Mouse (Mus musculus): Measurements from ENCODE around the gene Phldb1. TPM values are rescaled to one million over a fixed set of nuclear protein-coding genes. Genes with fewer than 3 reads are reported as not detected.

The Phldb1 gene
- polyA plus RNA-seq, 1 experiment from 2014 or later, result 32.8 TPM

DNA sequence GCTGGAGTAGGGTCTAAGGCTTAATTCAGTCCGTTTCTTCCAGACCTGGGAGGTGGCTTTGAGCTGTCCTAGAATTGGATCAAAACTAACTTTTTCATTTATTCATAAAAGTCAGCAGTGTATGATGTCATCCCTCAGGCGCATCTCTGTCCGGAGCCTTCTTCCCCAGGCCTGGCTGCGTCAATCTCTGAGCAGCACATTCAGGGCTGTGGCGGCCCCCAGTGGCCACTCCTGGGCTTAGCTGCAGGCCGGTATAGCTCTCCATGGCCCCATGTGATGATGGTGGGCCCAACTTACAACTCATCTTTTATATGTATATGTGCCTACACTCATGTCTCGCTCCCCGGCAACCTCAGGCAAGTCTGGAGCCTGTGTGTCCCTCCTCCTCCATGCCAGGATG lies 83.0 kb downstream of the Phldb1 start:
- peak; percentile 77 for ATAC-seq (ENCODE audit: low FRiP score)
- 11% methylated on average over 8 of the region's 8 CpGs for WGBS
- peak; percentile 91 for DNase-seq (ENCODE audit: low spot score, missing footprints)
- Histone ChIP-seq H3K4me3 (ENCODE audit: low read depth, low read length) (no peak overlapping the region), H3K27ac (ENCODE audit: low read depth, low read length) (no peak overlapping the region), H3K9ac (ENCODE audit: low read length) (no peak overlapping the region), H3K27me3 (ENCODE audit: control insufficient read depth, insufficient read depth, low read length) (no peaks in the 10 kb centered on the region), H3K36me3 (ENCODE audit: control insufficient read depth, insufficient read depth, low read length) (no peaks in the 10 kb centered on the region), H3K9me3 (ENCODE audit: control insufficient read depth, low read length) (no peaks in the 10 kb centered on the region), H3K4me2 (no peak overlapping the region), H3K4me1 (ENCODE audit: control insufficient read depth, insufficient read depth, low read length) (0 out of 2 replicates have a peak, but pooled peaks cover 2% of the 10 kb centered on the region)

GRCm38 (mm10) chr9:44648881-44649281 lies 86.1 kb downstream of the Phldb1 start:
- H3K4me1 ChIP-seq (ENCODE audit: control insufficient read depth, insufficient read depth, low read length), result no peaks in the 10 kb centered on the region
- no peak overlapping the region for H3K4me2 ChIP-seq
- no peak overlapping the region for H3K27ac ChIP-seq (ENCODE audit: low read depth, low read length)
- no peaks in the 10 kb centered on the region for H3K36me3 ChIP-seq (ENCODE audit: control insufficient read depth, insufficient read depth, low read length)
- ATAC-seq (ENCODE audit: low FRiP score), result no peak
- no peak overlapping the region for H3K9ac ChIP-seq (ENCODE audit: low read length)
- no peaks in the 10 kb centered on the region for H3K27me3 ChIP-seq (ENCODE audit: control insufficient read depth, insufficient read depth, low read length)
- no peak overlapping the region for H3K4me3 ChIP-seq (ENCODE audit: low read depth, low read length)
- DNase-seq (ENCODE audit: low spot score, missing footprints), result no peak
- H3K9me3 ChIP-seq (ENCODE audit: control insufficient read depth, low read length), result no peaks in the 10 kb centered on the region
- WGBS, result 85% methylated on average over 7 of the region's 7 CpGs

DNA sequence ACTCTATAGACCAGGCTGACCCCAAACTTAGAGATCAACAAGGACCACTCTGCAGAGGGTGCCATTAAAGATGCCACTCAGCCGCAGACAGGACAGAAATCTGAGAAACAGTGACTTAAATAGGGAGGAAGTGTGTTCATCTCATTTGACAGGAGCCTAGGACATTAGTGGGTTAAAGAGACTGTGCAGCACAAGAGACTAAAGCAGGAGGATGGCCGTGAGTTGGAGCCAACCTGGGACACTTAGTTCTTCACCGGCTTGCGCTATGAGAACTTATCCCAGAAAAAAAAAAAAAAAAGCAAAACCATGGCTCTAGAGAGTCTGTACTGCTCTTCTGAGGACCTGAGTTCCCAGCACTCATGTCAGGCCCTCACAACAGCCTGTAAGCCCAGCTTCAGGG lies 87.3 kb downstream of the Phldb1 start:
- H3K4me2 ChIP-seq, result no peak overlapping the region
- no peak overlapping the region for H3K9ac ChIP-seq (ENCODE audit: low read length)
- no peaks in the 10 kb centered on the region for H3K27me3 ChIP-seq (ENCODE audit: control insufficient read depth, insufficient read depth, low read length)
- no peaks in the 10 kb centered on the region for H3K9me3 ChIP-seq (ENCODE audit: control insufficient read depth, low read length)
- ATAC-seq (ENCODE audit: low FRiP score) (no peak), DNase-seq (ENCODE audit: low spot score, missing footprints) (no peak)
- H3K4me3 ChIP-seq (ENCODE audit: low read depth, low read length), result no peak overlapping the region
- H3K27ac ChIP-seq (ENCODE audit: low read depth, low read length), result no peak overlapping the region
- 86% methylated on average over 4 of the region's 4 CpGs for WGBS
- no peaks in the 10 kb centered on the region for H3K4me1 ChIP-seq (ENCODE audit: control insufficient read depth, insufficient read depth, low read length)
- H3K36me3 ChIP-seq (ENCODE audit: control insufficient read depth, insufficient read depth, low read length), result no peaks in the 10 kb centered on the region

DNA sequence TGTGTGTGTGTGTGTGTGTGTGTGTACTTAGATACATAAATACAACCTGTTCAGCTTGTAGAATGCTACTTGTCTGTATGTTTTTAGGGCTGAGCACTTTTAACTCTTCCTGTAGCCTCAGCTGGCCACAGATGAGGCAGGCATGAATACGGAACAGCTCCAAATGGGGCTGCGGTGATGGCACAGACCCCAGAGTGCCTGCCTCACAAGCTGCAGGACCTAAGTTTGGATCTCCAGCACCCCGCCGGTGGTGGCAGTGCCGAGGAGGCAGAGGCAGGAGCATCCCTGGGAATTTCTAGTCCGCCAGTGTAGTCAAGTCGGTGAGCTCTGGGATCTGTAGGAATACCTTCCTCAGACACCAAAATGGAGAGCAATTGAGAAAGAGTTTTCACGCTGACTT lies 88.0 kb downstream of the Phldb1 start:
- WGBS, result 96% methylated on average over 8 of the region's 8 CpGs
- Histone ChIP-seq H3K9ac (ENCODE audit: low read length) (no peak overlapping the region), H3K4me3 (ENCODE audit: low read depth, low read length) (no peak overlapping the region), H3K4me2 (no peak overlapping the region), H3K27ac (ENCODE audit: low read depth, low read length) (no peak overlapping the region), H3K27me3 (ENCODE audit: control insufficient read depth, insufficient read depth, low read length) (no peaks in the 10 kb centered on the region), H3K36me3 (ENCODE audit: control insufficient read depth, insufficient read depth, low read length) (no peaks in the 10 kb centered on the region), H3K4me1 (ENCODE audit: control insufficient read depth, insufficient read depth, low read length) (no peaks in the 10 kb centered on the region), H3K9me3 (ENCODE audit: control insufficient read depth, low read length) (no peaks in the 10 kb centered on the region)
- ATAC-seq (ENCODE audit: low FRiP score), result no peak
- DNase-seq (ENCODE audit: low spot score, missing footprints), result no peak

GRCm38 (mm10) chr9:44646366-44646765 lies 88.6 kb downstream of the Phldb1 start:
- no peaks in the 10 kb centered on the region for H3K9me3 ChIP-seq (ENCODE audit: control insufficient read depth, low read length)
- ATAC-seq (ENCODE audit: low FRiP score), result no peak

GRCm38 (mm10) chr9:44645924-44646323 lies 89.1 kb downstream of the Phldb1 start:
- H3K4me2 ChIP-seq, result no peak overlapping the region
- no peaks in the 10 kb centered on the region for H3K4me1 ChIP-seq (ENCODE audit: control insufficient read depth, insufficient read depth, low read length)
- WGBS, result 73% methylated on average over 15 of the region's 15 CpGs
- ATAC-seq (ENCODE audit: low FRiP score) (no peak), DNase-seq (ENCODE audit: low spot score, missing footprints) (no peak)
- no peaks in the 10 kb centered on the region for H3K9me3 ChIP-seq (ENCODE audit: control insufficient read depth, low read length)
- H3K9ac ChIP-seq (ENCODE audit: low read length), result no peak overlapping the region
- H3K27me3 ChIP-seq (ENCODE audit: control insufficient read depth, insufficient read depth, low read length), result no peaks in the 10 kb centered on the region
- H3K36me3 ChIP-seq (ENCODE audit: control insufficient read depth, insufficient read depth, low read length), result no peaks in the 10 kb centered on the region
- H3K4me3 ChIP-seq (ENCODE audit: low read depth, low read length), result no peak overlapping the region
- H3K27ac ChIP-seq (ENCODE audit: low read depth, low read length), result no peak overlapping the region

More at GRCm38 (mm10) chr9:44646366-44646765, 88.6 kb downstream of the Phldb1 start:
- Histone ChIP-seq H3K27me3 (ENCODE audit: control insufficient read depth, insufficient read depth, low read length) (no peaks in the 10 kb centered on the region), H3K27ac (ENCODE audit: low read depth, low read length) (no peak overlapping the region), H3K4me3 (ENCODE audit: low read depth, low read length) (no peak overlapping the region), H3K4me2 (no peak overlapping the region), H3K9ac (ENCODE audit: low read length) (no peak overlapping the region), H3K4me1 (ENCODE audit: control insufficient read depth, insufficient read depth, low read length) (no peaks in the 10 kb centered on the region), H3K36me3 (ENCODE audit: control insufficient read depth, insufficient read depth, low read length) (no peaks in the 10 kb centered on the region)
- 88% methylated on average over 6 of the region's 6 CpGs for WGBS
- DNase-seq (ENCODE audit: low spot score, missing footprints), result no peak

DNA sequence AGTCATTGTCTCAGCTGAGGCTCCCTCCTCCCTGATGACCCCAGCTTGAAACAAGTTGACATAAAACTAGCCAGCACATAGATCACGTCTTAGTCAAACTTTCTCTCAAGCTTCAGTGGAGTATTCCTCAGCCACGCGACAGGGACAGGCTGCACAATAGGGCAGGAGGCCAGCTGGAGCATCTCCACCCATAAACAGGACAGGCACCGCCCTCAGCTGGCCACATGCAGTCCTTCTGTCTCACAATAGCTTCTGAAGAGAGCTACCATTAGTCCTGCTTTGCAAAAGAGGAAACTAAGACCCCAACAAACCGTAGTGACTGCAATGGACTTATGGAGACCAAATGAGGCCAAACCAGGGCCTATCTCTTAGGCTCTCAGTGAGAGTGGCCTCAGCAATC lies 89.5 kb downstream of the Phldb1 start:
- Histone ChIP-seq H3K4me2 (no peak overlapping the region), H3K4me3 (ENCODE audit: low read depth, low read length) (no peak overlapping the region), H3K36me3 (ENCODE audit: control insufficient read depth, insufficient read depth, low read length) (no peaks in the 10 kb centered on the region), H3K27ac (ENCODE audit: low read depth, low read length) (no peak overlapping the region), H3K9me3 (ENCODE audit: control insufficient read depth, low read length) (no peaks in the 10 kb centered on the region), H3K4me1 (ENCODE audit: control insufficient read depth, insufficient read depth, low read length) (no peaks in the 10 kb centered on the region), H3K9ac (ENCODE audit: low read length) (no peak overlapping the region), H3K27me3 (ENCODE audit: control insufficient read depth, insufficient read depth, low read length) (no peaks in the 10 kb centered on the region)
- DNase-seq (ENCODE audit: low spot score, missing footprints), result peak; percentile 70
- no peak for ATAC-seq (ENCODE audit: low FRiP score)
- WGBS, result 76% methylated on average over 5 of the region's 5 CpGs

DNA sequence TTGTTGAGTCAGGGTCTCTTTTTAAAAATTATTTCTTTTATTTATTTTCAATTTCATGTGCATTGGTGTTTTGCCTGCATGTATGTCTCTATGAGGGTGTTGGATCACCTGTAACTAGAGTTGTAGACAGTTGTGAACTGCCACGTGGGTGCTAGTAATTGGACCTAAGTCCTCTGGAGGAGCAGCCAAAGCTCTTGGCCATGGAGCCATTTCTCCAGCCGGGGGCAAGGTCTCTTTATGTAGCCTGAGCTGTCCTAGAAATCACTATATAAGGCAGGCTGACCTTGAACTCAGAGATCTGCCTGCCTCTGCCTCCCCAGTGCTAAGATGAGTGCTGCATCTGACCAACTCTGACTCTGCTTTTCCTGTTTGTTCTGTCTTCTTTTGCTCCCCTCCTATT lies 90.8 kb downstream of the Phldb1 start:
- no peaks in the 10 kb centered on the region for H3K9me3 ChIP-seq (ENCODE audit: control insufficient read depth, low read length)
- DNase-seq (ENCODE audit: low spot score, missing footprints) (peak; percentile 83), ATAC-seq (ENCODE audit: low FRiP score) (no peak)
- no peak overlapping the region for H3K9ac ChIP-seq (ENCODE audit: low read length)
- no peaks in the 10 kb centered on the region for H3K27me3 ChIP-seq (ENCODE audit: control insufficient read depth, insufficient read depth, low read length)
- 80% methylated on average over 2 of the region's 2 CpGs for WGBS
- no peaks in the 10 kb centered on the region for H3K4me1 ChIP-seq (ENCODE audit: control insufficient read depth, insufficient read depth, low read length)
- H3K4me3 ChIP-seq (ENCODE audit: low read depth, low read length), result no peak overlapping the region
- no peak overlapping the region for H3K4me2 ChIP-seq
- H3K27ac ChIP-seq (ENCODE audit: low read depth, low read length), result no peak overlapping the region
- no peaks in the 10 kb centered on the region for H3K36me3 ChIP-seq (ENCODE audit: control insufficient read depth, insufficient read depth, low read length)

GRCm38 (mm10) chr9:44643103-44643502 lies 91.9 kb downstream of the Phldb1 start:
- Histone ChIP-seq H3K27me3 (ENCODE audit: control insufficient read depth, insufficient read depth, low read length) (no peaks in the 10 kb centered on the region), H3K4me2 (no peak overlapping the region), H3K4me3 (ENCODE audit: low read depth, low read length) (no peak overlapping the region), H3K9me3 (ENCODE audit: control insufficient read depth, low read length) (no peaks in the 10 kb centered on the region), H3K9ac (ENCODE audit: low read length) (no peak overlapping the region), H3K36me3 (ENCODE audit: control insufficient read depth, insufficient read depth, low read length) (peaks cover 5% of the 10 kb centered on the region; the same call in 1 of the 2 replicates), H3K27ac (ENCODE audit: low read depth, low read length) (no peak overlapping the region), H3K4me1 (ENCODE audit: control insufficient read depth, insufficient read depth, low read length) (no peaks in the 10 kb centered on the region)
- no peak for ATAC-seq (ENCODE audit: low FRiP score)
- WGBS, result 97% methylated on average over 7 of the region's 7 CpGs
- peak; percentile 51 for DNase-seq (ENCODE audit: low spot score, missing footprints)

- DNase-seq (ENCODE audit: low spot score, missing footprints), result peak; percentile 83
- 94% methylated on average over 2 of the region's 2 CpGs for WGBS
- H3K27me3 ChIP-seq (ENCODE audit: control insufficient read depth, insufficient read depth, low read length), result no peaks in the 10 kb centered on the region
- H3K27ac ChIP-seq (ENCODE audit: low read depth, low read length), result no peak overlapping the region
- H3K9me3 ChIP-seq (ENCODE audit: control insufficient read depth, low read length), result no peaks in the 10 kb centered on the region
- no peak overlapping the region for H3K9ac ChIP-seq (ENCODE audit: low read length)
- no peak overlapping the region for H3K4me3 ChIP-seq (ENCODE audit: low read depth, low read length)
- H3K36me3 ChIP-seq (ENCODE audit: control insufficient read depth, insufficient read depth, low read length), result peaks cover 15% of the 10 kb centered on the region; the same call in 1 of the 2 replicates
- H3K4me1 ChIP-seq (ENCODE audit: control insufficient read depth, insufficient read depth, low read length), result no peaks in the 10 kb centered on the region
- ATAC-seq (ENCODE audit: low FRiP score), result no peak
- no peak overlapping the region for H3K4me2 ChIP-seq
Measured at GRCm38 (mm10) chr9:44641616-44642015, 93.4 kb downstream of the Phldb1 start.
